Mouse (Mus musculus) adrenal gland (tissue): Measurements from ENCODE around the gene Pepd.
"Not testable (repeated sequence)": the region's sequence is repeated elsewhere in the genome, so short reads cannot be mapped to it uniquely, and the experiment has no call there.

ENCODE experiments used
- intact Hi-C: fragments of 180-260 bp; cut with DNase I; formaldehyde crosslinking; loops from one replicate; pipeline ENCODE4 v1.15.1; 2025

Gene Pepd

DNA sequence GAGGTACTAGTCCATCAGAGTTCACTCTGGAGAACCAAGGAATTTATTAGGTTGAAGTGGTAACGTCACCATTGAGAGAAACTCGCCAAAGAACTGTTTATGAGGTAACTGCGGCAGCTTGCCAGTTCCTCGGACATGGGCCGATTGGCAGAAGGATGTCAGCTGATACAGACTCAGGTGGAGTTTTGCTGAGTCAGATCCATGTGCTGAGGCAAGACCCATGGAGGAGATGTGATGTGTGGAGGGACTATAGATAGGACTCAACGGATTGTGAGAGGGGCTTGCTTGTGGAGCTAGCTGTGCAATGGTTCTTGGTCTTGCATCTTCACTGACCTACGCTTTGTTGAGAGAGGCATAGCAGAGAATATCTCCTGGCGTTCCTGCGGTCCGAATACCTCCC is 69.6 kb downstream of the Pepd start:
- intact Hi-C loops = no loop called here

- intact Hi-C loops = not testable (repeated sequence)
These were observed 70.2 kb downstream of the Pepd start for GRCm38 (mm10) chr7:34982372-34982771.

DNA sequence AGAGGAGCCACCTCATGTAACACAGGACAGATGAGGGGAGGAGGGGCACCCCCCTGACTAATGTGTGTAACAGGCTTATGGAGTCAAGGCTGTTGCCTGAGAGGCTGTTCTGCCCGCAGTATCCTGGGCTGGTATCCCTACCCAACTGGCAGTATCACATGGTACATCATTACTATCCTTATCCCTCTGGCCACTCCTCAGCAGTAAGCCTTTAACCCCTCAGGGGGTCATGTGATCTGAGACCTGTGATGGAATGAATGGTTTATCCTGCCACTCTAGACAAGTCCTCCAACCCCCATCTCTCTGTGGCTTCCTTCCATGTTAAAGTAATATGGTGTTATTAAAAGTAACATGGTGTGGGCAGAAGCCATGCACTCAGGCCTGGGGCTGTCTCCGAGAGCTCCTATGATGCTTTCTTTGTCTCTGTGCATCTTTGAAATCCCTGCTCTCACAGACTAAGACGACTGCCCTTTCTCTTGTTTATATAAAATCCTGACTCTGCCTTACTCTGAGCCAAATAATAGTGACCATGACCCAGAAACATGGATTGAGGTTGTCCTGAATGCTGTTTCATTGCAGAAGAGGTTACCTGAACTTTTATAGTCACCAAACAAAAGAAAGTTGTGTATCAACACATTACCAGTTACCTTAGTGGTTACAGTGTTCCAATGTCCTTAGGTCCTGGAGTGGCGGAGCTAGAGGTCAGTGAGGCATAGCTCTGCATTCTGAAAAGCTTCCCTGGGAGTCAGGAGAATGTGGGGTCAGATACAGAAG is 71.7 kb downstream of the Pepd start:
- intact Hi-C loops = no loop called here

- intact Hi-C loops = no loop called here
These were observed 72.5 kb downstream of the Pepd start for GRCm38 (mm10) chr7:34984526-34985133.

- intact Hi-C loops = no loop called here
These were observed 73.0 kb downstream of the Pepd start for GRCm38 (mm10) chr7:34985216-34985615.

- intact Hi-C loops = no loop called here
These were observed 73.5 kb downstream of the Pepd start for GRCm38 (mm10) chr7:34985646-34986045.

GRCm38 (mm10) chr7:34986575-34987150 is 74.5 kb downstream of the Pepd start:
- intact Hi-C loops = no loop called here

DNA sequence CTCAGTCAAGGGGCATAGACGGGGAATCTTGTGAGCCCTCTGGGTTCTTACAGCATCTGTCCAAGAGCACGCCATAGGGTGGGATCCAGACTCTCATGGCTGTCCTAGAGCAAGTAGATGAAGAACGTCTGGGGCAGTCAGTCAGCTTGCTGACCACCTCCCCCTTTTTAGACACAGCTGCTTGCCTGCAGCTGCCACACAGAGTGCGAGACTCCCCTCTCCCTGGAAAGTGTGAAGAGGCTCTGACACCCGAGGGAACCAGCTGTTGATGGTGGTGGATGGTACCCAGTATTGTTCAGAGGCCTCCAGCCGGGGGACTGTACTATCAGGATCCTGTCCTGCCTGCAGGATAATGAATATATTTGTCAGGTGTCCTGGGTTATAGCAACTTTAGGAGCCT is 75.1 kb downstream of the Pepd start:
- intact Hi-C loops = no loop called here

GRCm38 (mm10) chr7:34988488-34988887 is 76.3 kb downstream of the Pepd start:
- intact Hi-C loops = no loop called here

DNA sequence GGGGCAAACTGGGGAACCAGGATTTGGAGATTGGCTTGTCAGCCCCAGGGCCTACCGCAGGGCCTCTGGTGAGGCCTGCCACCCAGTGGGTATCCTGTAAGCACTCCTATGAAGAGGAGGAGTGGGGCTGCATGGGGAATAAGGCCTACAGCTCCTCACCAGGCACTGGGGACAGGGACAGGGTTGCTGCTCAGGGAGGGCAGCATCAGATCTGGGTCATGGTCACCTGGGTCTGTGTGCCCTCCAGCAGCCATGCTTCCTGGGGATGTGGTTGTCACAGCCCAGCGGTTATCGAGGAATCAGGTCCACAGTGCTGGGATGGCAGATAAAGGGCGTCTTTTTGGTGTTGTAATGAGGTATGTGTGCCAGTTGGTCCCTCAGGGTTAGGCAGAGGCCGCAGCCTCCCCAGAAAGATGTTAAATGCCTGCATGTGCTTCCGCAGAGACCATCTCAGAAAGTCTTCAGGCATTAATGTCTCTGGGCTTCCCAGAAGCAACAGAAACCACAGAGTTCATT is 79.6 kb downstream of the Pepd start:
- intact Hi-C loops = loop anchor here (10.0 kb wide), 1 partner anchor 137 kb away; no protein-coding TSS in a partner anchor

GRCm38 (mm10) chr7:34992766-34993165 is 80.6 kb downstream of the Pepd start:
- intact Hi-C loops = loop anchor here (10.0 kb wide), 1 partner anchor 138 kb away; no protein-coding TSS in a partner anchor

DNA sequence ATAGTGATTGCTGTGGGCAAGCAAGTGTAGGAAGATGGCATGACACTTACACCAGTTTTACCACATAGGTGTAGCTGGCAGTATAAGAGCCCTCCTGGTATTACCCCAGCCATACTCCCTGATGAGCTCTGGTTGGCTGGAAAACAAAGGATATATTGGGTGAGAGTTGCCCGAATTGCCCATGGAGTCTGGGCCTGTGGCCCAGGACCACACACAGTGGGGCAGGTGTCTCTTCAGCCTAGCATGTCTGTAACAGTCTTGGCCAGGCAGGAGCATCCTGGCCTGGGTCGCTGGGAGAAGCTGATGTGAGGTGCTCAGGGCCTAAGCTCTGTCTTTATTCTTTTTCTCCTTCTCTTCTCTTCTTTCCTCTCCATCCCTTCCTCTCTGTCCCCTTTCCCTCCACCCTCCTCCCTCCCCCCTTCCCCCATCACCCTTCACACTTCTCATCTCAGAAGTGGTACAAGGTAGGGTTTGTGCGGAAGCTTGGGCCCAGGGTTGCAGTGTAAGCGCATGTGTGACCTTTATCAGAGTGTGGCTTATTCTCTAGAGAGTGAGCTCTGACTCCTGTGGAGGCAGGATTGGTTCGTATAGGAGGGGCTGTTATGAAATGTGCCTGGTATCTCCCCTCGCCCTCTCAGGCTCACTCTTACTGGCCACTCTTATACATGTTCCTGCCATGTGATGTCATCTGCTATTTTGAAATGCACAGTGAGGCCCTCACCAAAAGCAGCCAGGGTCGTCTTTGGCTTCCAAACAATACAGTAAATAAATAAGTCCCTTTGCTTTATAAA is 83.9 kb downstream of the Pepd start:
- intact Hi-C loops = loop anchor here (10.0 kb wide), 1 partner anchor 141 kb away; no protein-coding TSS in a partner anchor

DNA sequence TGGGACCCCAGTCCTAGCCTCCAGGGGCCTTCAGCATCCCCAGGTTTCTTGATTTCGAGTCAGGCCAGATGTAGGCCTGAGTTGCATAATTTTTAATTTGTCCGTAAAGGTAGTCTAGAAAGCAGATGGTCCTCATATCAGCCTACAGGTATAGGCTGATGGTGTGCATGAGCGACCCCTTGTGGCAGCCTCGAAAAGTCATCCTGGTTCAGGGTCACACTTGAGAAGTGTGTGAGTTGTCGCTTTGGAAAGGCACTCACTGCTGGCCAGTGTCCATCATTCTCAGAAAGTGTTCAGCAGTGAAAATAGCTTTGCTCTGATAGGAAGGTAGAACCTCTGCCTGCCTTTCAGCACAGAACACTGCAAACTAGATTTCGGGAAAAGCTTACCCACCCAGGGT is 88.7 kb downstream of the Pepd start:
- intact Hi-C loops = loop anchor here (5.0 kb wide), 1 partner anchor 324 kb away; no protein-coding TSS in a partner anchor

- intact Hi-C loops = loop anchor here (5.0 kb wide), 1 partner anchor 326 kb away; no protein-coding TSS in a partner anchor
These were observed 91.1 kb downstream of the Pepd start for GRCm38 (mm10) chr7:35003171-35003737.

DNA sequence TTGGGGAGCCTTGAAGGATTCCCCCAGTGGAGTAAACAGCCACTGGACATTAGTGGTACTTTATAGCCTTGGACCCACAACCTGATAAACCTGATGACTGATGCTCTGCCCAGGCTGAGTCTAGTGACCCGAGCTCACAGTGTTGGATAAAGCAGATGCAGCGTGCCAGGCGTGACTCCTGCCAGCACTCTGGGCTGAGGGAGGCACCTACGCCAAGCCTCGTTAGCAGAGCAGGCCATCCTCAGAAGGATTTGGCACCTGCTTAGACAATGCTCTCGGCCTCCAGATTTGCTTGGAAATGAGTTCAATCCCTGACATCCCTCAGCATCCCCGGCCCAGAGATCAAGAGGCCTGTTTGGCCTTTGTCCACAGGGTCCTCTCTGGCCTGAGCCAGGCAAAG is 94.5 kb downstream of the Pepd start:
- intact Hi-C loops = no loop called here

- intact Hi-C loops = no loop called here
These were observed 101.0 kb downstream of the Pepd start for GRCm38 (mm10) chr7:35013228-35013627.

DNA sequence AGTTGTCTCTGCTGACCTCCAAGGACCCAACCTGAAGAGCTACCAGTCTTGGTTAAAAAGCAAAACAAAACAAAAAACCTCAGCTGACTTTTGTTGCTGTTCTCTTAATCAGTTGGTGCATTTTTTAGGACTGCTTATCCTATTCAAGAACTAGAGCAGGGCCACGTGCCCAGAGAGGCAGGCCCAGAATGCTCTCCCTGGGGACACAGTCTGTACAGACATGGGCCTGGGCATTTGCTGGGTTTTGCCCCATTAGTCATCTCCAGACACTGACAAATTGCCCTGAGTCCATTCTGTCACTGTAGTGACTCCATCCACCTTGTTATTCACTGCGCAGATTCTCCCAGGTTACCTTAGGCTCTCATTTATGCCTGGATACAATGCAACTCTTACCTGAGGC is 103.1 kb downstream of the Pepd start:
- intact Hi-C loops = no loop called here

DNA sequence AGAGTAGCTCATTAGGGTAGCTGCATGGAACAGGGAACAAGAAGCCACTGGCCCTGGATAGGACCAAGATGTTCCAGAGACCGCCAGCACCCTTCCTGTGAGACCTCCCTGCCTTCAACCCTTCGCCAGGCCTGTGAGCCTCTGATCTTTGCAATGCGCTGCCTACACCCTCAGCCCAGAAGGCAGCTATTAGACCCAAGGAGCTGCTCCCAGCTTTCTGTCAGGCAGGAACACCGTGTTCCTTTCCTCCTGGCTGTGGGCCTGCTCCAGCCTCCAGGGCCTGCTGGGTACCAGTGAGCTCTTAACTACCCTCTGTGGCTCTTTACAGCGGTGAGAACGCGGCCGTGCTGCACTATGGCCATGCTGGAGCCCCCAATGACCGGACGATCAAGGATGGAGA is 109.2 kb downstream of the Pepd start:
- intact Hi-C loops = no loop called here

DNA sequence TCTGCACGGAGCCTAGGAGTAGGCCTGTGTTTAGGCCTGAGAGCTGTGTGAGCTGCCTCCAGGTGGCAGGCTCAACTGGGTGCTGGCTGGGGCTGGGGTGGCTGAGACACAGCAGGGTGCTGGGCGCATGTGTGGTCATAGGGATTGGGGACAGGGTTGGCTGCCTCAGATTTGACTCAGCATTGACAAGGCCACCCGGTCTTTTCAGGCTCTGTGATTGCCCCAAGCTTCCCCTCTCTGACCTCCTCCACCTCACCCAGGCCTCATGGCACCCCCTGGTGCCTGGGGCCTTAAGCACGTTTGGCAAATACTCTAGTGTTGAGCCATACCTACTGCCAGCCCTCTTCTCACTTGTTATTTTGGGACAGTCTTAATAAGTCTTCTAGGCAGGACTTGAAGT is 111.1 kb downstream of the Pepd start:
- intact Hi-C loops = no loop called here

GRCm38 (mm10) chr7:35024426-35024825 is 112.2 kb downstream of the Pepd start:
- intact Hi-C loops = no loop called here
